Mouse (Mus musculus): Measurements from ENCODE around the gene Dnaja2.

- TF ChIP-seq POLR2A (IDR thresholded peaks at IDR 0.05; ENCODE audit: borderline replicate concordance, low read depth, low read length), result no peak
- no peak for TF ChIP-seq CTCF (IDR thresholded peaks at IDR 0.05; ENCODE audit: low read depth, low read length)
Measured at GRCm38 (mm10) chr8:85512234-85512633, 42.9 kb downstream of the Dnaja2 start.
